ENCODE assay signal across 9 mouse cellular contexts in the genomic region with DNA sequence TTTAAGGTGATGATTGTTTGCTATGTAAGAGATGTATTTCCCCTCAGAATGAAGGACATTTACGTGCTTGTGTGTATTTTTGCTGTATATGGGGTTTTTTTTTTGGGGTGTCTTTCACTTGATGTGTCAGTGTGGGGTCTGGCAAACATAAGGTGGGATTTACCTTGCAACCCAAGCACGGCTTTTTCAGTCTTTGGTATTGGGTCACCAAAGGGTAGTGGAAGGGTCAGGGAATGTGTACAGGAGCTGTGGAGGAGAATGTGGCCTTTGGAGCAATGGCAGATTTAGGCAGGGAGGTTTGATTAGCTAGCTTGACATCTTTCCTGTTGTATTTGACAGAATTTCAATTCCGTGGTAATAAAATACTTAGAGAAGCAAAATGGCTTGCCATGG. TPM values are rescaled to one million over a fixed set of nuclear protein-coding genes. Genes with fewer than 3 reads are reported as not detected.
DNase-seq lines count a peak whose midpoint lies in the region; ATAC-seq lines count a peak whose summit lies in the region.
"Had no signal": no experiment of that assay in that cellular context is flagged by ENCODE, and none has a peak within 500 bp of the region (broad histone marks: within the 10 kb centered on the region; RNA-seq: fewer than 3 reads in every experiment).

No protein-coding gene starts in this region.

- peak overlapping the region; percentile 75 for H3K4me2 ChIP-seq in heart, embryonic 12.5 days
- H3K4me2 ChIP-seq in hindbrain, embryonic 12.5 days (replicated peaks) = peak overlapping the region; percentile 53

- no peak for DNase-seq in heart, adult 8-10 months (ENCODE audit: low spot score)
- no peak for DNase-seq in embryonic facial prominence, embryonic 10.5 days (ENCODE audit: low spot score)
- no peak for DNase-seq in midbrain, embryonic 10.5 days (ENCODE audit: low spot score)
- no peak for DNase-seq in ovary, postnatal 10 days (ENCODE audit: low spot score)
- DNase-seq in left cerebral cortex, adult 18-20 months (ENCODE audit: low spot score in 2 of 2) = no peak
- DNase-seq in left cerebral cortex, adult 11 months (ENCODE audit: low spot score) = no peak

- WGBS in heart, embryonic 12.5 days = 50% methylated on average over 3 of the region's 3 CpGs
- WGBS in embryonic facial prominence, embryonic 10.5 days = 33% methylated on average over 3 of the region's 3 CpGs
- WGBS in hindbrain, embryonic 12.5 days = 33% methylated on average over 3 of the region's 3 CpGs
- WGBS in midbrain, embryonic 10.5 days = 40% methylated on average over 3 of the region's 3 CpGs

- peak overlapping the region; percentile 61 for H3K9ac ChIP-seq in heart, embryonic 12.5 days
- peak overlapping the region; percentile 68 for H3K9ac ChIP-seq in hindbrain, embryonic 12.5 days

- no peak for ATAC-seq in heart, embryonic 12.5 days (ENCODE audit: insufficient number of reproducible peaks, low FRiP score)
- no peak; the same call in 1 of the 2 replicates for ATAC-seq in hindbrain, embryonic 12.5 days (ENCODE audit: low FRiP score)
- ATAC-seq: Patski had no signal

- H3K27me3 ChIP-seq in heart, embryonic 12.5 days (replicated peaks) = no peaks in the 10 kb centered on the region
- H3K27me3 ChIP-seq in embryonic facial prominence, embryonic 10.5 days (replicated peaks; ENCODE audit: low read depth, poor library complexity, severe bottlenecking) = no peaks in the 10 kb centered on the region
- no peaks in the 10 kb centered on the region for H3K27me3 ChIP-seq in hindbrain, embryonic 12.5 days
- no peaks in the 10 kb centered on the region for H3K27me3 ChIP-seq in midbrain, embryonic 10.5 days (ENCODE audit: low read depth, poor library complexity, severe bottlenecking)
- H3K27me3 ChIP-seq: Patski had no signal

- H3K4me3 ChIP-seq in heart, embryonic 12.5 days = peak overlapping the region; percentile 50
- peak overlapping the region; percentile 55 for H3K4me3 ChIP-seq in embryonic facial prominence, embryonic 10.5 days
- H3K4me3 ChIP-seq in hindbrain, embryonic 12.5 days = peak overlapping the region; percentile 44
- peak overlapping the region; percentile 52 for H3K4me3 ChIP-seq in midbrain, embryonic 10.5 days

- H3K9me3 ChIP-seq in heart, embryonic 12.5 days (replicated peaks) = no peaks in the 10 kb centered on the region
- no peaks in the 10 kb centered on the region for H3K9me3 ChIP-seq in embryonic facial prominence, embryonic 10.5 days
- H3K9me3 ChIP-seq in hindbrain, embryonic 12.5 days (replicated peaks) = no peaks in the 10 kb centered on the region
- H3K9me3 ChIP-seq in midbrain, embryonic 10.5 days (replicated peaks) = no peaks in the 10 kb centered on the region

- H3K4me1 ChIP-seq in heart, embryonic 12.5 days (replicated peaks) = peaks cover 22% of the 10 kb centered on the region
- H3K4me1 ChIP-seq in embryonic facial prominence, embryonic 10.5 days = peaks cover 28% of the 10 kb centered on the region
- peaks cover 21% of the 10 kb centered on the region for H3K4me1 ChIP-seq in hindbrain, embryonic 12.5 days
- H3K4me1 ChIP-seq in midbrain, embryonic 10.5 days = peaks cover 27% of the 10 kb centered on the region

- H3K27ac ChIP-seq in heart, embryonic 12.5 days (ENCODE audit: poor library complexity, severe bottlenecking) = peak overlapping the region; percentile 81; the same call in 1 of the 2 replicates
- H3K27ac ChIP-seq in embryonic facial prominence, embryonic 10.5 days (replicated peaks) = peak overlapping the region; percentile 83
- H3K27ac ChIP-seq in hindbrain, embryonic 12.5 days = peak overlapping the region; percentile 93
- H3K27ac ChIP-seq in midbrain, embryonic 10.5 days (replicated peaks) = peak overlapping the region; percentile 84

- no peaks in the 10 kb centered on the region for H3K36me3 ChIP-seq in heart, embryonic 12.5 days
- no peaks in the 10 kb centered on the region for H3K36me3 ChIP-seq in embryonic facial prominence, embryonic 10.5 days (replicated peaks)
- no peaks in the 10 kb centered on the region for H3K36me3 ChIP-seq in hindbrain, embryonic 12.5 days
- no peaks in the 10 kb centered on the region for H3K36me3 ChIP-seq in midbrain, embryonic 10.5 days

RNA-seq across cellular contexts. Expression of gene Clasp2, which starts 52.2 kb away (rescaled TPM):
- 34.2 and 38.1 TPM in 2 replicates for polyA plus RNA-seq in heart, embryonic 12.5 days (2016; fragmentation: Nextera tagmentation; extraction: Ambion mirVana)
- 10 to 100 TPM; 53.8 to 62.5 (median 58.9) TPM for total RNA-seq in heart, adult 8-10 months (2022)
- 34.3 and 34.8 TPM in 2 replicates for polyA plus RNA-seq in embryonic facial prominence, embryonic 10.5 days (2016; fragmentation: Nextera tagmentation; extraction: Ambion mirVana)
- polyA plus RNA-seq in hindbrain, embryonic 12.5 days (2016; fragmentation: Nextera tagmentation; extraction: Ambion mirVana) = 84.5 and 89.3 TPM in 2 replicates
- polyA plus RNA-seq in midbrain, embryonic 10.5 days (2016; fragmentation: Nextera tagmentation; extraction: Ambion mirVana) = 32.9 and 44.5 TPM in 2 replicates
- total RNA-seq in left cerebral cortex, adult 18-20 months (2021) = 100 to 1,000 TPM; 199 to 200 TPM
